Mouse (Mus musculus) megakaryocyte, embryonic 14.5 days (primary cell): ENCODE measurements around the gene Stoml1. TPM values are rescaled to one million over a fixed set of nuclear protein-coding genes. Genes with fewer than 3 reads are reported as not detected.

Source experiments
- H3K27me3 ChIP-seq: replicated peaks from 2 replicates; pipeline ENCODE3; 2012; ENCODE audit warnings: inconsistent platforms
- H3K36me3 ChIP-seq: replicated peaks from 2 replicates; pipeline ENCODE3; 2012; ENCODE audit warnings: low read length, inconsistent platforms, mixed read lengths
- H3K4me1 ChIP-seq: 2 replicates; pipeline ENCODE4 v1.6.1; 2012; ENCODE audit warnings: inconsistent platforms
- H3K4me3 ChIP-seq: replicated peaks from 2 replicates; pipeline ENCODE3; 2012; ENCODE audit warnings: moderate library complexity, mild to moderate bottlenecking, inconsistent platforms
- H3K9me3 ChIP-seq: 2 replicates; pipeline ENCODE4 v1.6.1; 2012; ENCODE audit warnings: inconsistent platforms
- FLI1 ChIP-seq: IDR thresholded peaks from 2 replicates; pipeline ENCODE4 v1.6.1; 2012; ENCODE audit warnings: low read length, inconsistent platforms, mixed read lengths
- GATA1 ChIP-seq: IDR thresholded peaks from 3 replicates; pipeline ENCODE4 v1.6.1; 2012; ENCODE audit warnings: mixed read lengths, low read length, inconsistent platforms, borderline replicate concordance
- polyA plus RNA-seq: library from polyadenylated mRNA; stranded (reverse); fragments of >175 nt; gene quantifications from 2 replicates; pipeline ENCODE4 v1.2.3, GENCODE M21; 2012; ENCODE audit warnings: low replicate concordance; ENCODE audit not compliant: insufficient read depth

The Stoml1 gene
- polyA plus RNA-seq, 1 experiment = 4.3 TPM

- peaks cover 63% of the 10 kb centered on the region for H3K27me3 ChIP-seq
- TF ChIP-seq GATA1 (no peak), FLI1 (no peak)
- H3K4me3 ChIP-seq = no peak overlapping the region
- H3K9me3 ChIP-seq = peaks cover 3% of the 10 kb centered on the region; the same call in 1 of the 2 replicates
- H3K36me3 ChIP-seq = no peaks in the 10 kb centered on the region
- H3K4me1 ChIP-seq = no peaks in the 10 kb centered on the region
Measured at GRCm38 (mm10) chr9:58297961-58298477, 45.1 kb downstream of the Stoml1 start.

DNA sequence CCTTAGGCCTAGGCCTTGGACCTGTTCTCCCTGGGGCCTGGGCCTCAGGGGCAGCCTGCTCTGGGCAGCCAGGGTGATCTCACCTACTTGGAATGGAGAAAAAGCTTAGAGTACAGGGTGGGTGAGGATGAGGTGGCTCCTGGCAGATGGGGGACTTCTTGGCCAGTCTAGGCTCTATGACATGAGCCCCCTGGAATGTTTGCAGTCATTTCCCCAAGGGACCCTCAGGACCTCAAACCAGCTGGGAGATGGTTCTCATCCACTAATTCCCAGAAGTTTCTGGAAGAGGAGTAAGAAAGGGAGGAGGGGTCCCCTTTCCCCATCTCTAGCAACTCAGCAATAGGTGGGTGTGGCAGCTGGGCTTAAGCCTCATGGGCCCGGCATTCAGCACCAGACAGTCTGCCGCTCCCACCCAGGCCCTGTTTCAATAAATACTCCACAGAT, 46.4 kb downstream of the Stoml1 start:
- Histone ChIP-seq H3K36me3 (no peaks in the 10 kb centered on the region), H3K27me3 (peaks cover 68% of the 10 kb centered on the region), H3K9me3 (peaks cover 3% of the 10 kb centered on the region; the same call in 1 of the 2 replicates), H3K4me3 (no peak overlapping the region), H3K4me1 (no peaks in the 10 kb centered on the region)
- TF ChIP-seq FLI1 = no peak
- TF ChIP-seq GATA1 = no peak

DNA sequence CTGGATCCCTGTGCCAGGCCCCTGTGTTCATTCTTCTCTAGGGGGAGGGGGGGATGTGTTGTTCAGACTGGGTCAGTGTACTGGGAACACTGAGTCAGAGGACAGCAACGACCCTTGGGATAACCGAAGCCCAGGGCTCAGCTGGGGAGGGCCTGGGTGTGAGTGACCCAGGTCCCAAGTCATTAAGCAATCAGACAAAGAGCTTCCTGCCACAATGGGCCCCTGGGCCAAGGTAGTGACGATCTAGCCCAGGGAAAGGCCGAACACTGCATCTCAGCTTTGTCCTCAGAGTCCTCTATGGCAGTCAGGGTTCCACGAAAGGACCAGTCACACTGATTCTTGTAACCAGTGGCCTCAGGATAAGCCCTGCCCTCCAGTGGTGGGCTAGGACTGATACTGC, 50.2 kb downstream of the Stoml1 start:
- H3K4me3 ChIP-seq = no peak overlapping the region
- peaks cover 3% of the 10 kb centered on the region; the same call in 1 of the 2 replicates for H3K9me3 ChIP-seq
- no peak for TF ChIP-seq FLI1
- no peak for TF ChIP-seq GATA1
- peaks cover 7% of the 10 kb centered on the region; the same call in 1 of the 2 replicates for H3K4me1 ChIP-seq
- H3K27me3 ChIP-seq = peaks cover 75% of the 10 kb centered on the region
- no peaks in the 10 kb centered on the region for H3K36me3 ChIP-seq

DNA sequence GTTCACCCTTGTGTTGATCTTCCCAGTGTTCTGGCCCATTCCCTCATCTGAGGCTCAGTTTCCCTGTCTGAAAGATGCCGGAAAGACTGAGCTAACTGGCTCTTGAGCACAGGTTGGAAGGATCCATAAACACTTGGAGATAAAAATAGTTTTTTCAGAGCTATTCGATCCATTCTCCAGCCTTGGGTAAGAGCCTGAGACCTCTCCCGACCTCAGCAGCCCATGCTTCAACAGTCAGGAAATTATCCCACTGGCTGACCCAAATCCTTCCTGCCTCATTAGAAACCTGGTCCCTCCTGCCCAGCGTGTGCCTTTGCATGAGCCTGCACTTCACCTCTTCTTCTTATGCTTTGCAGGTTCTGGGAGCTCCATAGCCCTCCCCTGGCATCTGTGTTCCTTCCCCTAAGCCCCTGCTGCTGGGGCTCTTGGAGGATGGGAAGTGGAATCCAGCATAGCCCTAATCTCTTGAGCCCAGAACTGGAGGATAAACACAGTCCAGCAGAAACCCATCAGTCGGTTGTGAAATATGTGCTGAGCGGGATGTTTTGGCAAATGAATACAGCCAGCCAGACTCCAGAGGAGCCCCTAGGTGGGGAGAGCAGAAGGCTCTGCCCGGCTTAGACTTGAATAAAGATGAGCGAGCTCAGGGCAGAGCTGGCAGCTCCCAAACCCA, 50.8 kb downstream of the Stoml1 start:
- H3K9me3 ChIP-seq = peaks cover 3% of the 10 kb centered on the region; the same call in 1 of the 2 replicates
- H3K4me1 ChIP-seq = peaks cover 7% of the 10 kb centered on the region; the same call in 1 of the 2 replicates
- H3K36me3 ChIP-seq = no peaks in the 10 kb centered on the region
- H3K27me3 ChIP-seq = peaks cover 79% of the 10 kb centered on the region
- H3K4me3 ChIP-seq = no peak overlapping the region
- no peak for TF ChIP-seq FLI1
- no peak for TF ChIP-seq GATA1

DNA sequence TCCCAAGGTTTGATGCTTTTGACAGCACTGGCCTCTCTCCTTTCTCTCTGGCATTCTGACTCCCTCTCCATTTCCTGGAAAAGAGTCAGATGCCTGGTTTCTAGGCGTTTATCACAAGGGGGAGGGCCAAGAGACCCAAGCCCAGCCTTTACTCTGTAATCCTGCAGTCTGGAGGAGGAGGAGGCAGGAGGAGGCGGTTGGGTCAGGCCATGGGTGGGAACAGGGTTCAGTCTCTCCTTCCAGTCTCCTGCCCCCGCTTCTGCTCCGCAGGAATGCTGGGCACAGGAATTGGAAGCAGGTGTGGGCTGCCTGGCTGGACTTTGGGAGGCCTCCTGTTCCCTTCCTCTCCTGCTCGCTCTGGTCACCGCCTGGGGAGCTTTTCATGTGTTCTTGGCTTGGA, 52.7 kb downstream of the Stoml1 start:
- no peaks in the 10 kb centered on the region for H3K36me3 ChIP-seq
- H3K4me3 ChIP-seq = no peak overlapping the region
- TF ChIP-seq GATA1 (no peak), FLI1 (no peak)
- peaks cover 7% of the 10 kb centered on the region; the same call in 1 of the 2 replicates for H3K4me1 ChIP-seq
- peaks cover 3% of the 10 kb centered on the region; the same call in 1 of the 2 replicates for H3K9me3 ChIP-seq
- H3K27me3 ChIP-seq = peaks cover 83% of the 10 kb centered on the region

DNA sequence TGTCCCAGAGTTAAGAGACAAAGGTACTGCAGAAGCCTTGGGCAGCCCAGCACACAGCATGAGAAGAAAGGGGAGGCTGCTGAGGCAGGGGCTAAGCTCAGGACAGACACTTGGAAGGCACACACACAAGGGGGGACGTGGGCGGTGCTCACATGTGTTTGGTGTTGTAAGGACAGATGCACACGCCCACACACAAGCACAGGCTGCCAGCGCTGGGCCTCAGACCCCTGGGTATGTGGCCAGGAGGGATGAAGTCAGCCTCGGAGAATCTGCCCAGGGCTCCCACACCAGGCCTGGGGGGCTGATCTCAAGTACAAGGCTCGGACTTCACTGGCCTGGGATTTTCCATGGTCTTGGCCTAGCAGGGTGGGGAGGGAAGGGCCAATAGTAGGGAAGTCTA, 55.4 kb downstream of the Stoml1 start:
- TF ChIP-seq FLI1 (no peak), GATA1 (no peak)
- Histone ChIP-seq H3K9me3 (peaks cover 4% of the 10 kb centered on the region; the same call in 1 of the 2 replicates), H3K27me3 (peaks cover 92% of the 10 kb centered on the region), H3K36me3 (no peaks in the 10 kb centered on the region), H3K4me1 (peaks cover 18% of the 10 kb centered on the region; the same call in 1 of the 2 replicates), H3K4me3 (no peak overlapping the region)

- TF ChIP-seq FLI1 (no peak), GATA1 (no peak)
- peaks cover 18% of the 10 kb centered on the region; the same call in 1 of the 2 replicates for H3K4me1 ChIP-seq
- H3K27me3 ChIP-seq = peaks cover 91% of the 10 kb centered on the region
- H3K4me3 ChIP-seq = no peak overlapping the region
- H3K36me3 ChIP-seq = no peaks in the 10 kb centered on the region
- peaks cover 4% of the 10 kb centered on the region; the same call in 1 of the 2 replicates for H3K9me3 ChIP-seq
Measured at GRCm38 (mm10) chr9:58310043-58310660, 57.2 kb downstream of the Stoml1 start.

DNA sequence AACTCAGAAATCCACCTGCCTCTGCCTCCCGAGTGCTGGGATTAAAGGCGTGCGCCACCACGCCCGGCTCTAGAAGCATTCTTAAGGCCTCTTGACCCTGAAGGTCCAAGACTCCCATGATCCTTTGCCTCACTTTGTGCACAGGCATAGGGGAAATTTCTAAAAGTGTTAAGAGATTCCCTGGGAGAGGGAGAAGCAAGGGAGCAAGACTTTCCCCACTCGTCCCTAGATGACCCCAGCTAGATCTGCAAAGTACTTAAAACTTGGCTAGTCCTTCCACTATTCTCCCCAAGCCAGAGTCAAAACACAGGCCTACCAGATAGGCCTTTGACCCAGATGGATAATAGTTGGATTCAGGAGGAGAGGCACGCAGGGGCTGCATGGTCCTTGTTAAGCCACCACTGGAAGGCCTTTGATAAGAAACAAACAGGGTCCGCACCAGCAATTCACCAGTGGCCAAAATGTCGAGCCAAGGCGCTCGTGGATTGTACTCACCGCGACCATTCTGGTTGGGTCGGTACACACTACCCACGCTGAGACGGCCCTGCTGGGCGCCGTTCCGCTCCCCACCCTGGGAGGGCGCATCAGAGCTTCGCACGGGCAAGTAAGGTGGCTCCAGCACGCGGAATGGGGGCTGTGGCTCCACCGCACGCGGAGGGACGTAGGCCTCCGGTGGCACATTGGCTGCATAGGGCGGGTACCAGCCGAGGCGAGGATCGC, 58.4 kb downstream of the Stoml1 start:
- Histone ChIP-seq H3K27me3 (peaks cover 91% of the 10 kb centered on the region), H3K36me3 (no peaks in the 10 kb centered on the region), H3K9me3 (peaks cover 4% of the 10 kb centered on the region; the same call in 1 of the 2 replicates), H3K4me3 (no peak overlapping the region), H3K4me1 (peaks cover 11% of the 10 kb centered on the region; the same call in 1 of the 2 replicates)
- TF ChIP-seq GATA1 (no peak), FLI1 (no peak)

Other genes with a start within 250 kb of the Stoml1 start
- 1.1 and 7.5 TPM in 2 replicates for gene Cyp11a1, start 246.8 kb upstream of the Stoml1 start, polyA plus RNA-seq
- not detected in 2 replicates for gene Stra6, start 189.4 kb upstream of the Stoml1 start, polyA plus RNA-seq
- not detected in 2 replicates for gene Ccdc33, start 134.3 kb upstream of the Stoml1 start, polyA plus RNA-seq
- 0.07 and 3.2 TPM in 2 replicates for gene Islr, start 48.9 kb upstream of the Stoml1 start, polyA plus RNA-seq
- 0.09 TPM in 1 of 2 replicates, not detected in the other for gene Islr2, start 48.8 kb upstream of the Stoml1 start, polyA plus RNA-seq
- 28.7 and 29.2 TPM in 2 replicates for gene Pml, start 3.4 kb upstream of the Stoml1 start, polyA plus RNA-seq
- gene Loxl1, start 60.0 kb downstream of the Stoml1 start, polyA plus RNA-seq = not detected in 2 replicates
- gene Tbc1d21, start 117.3 kb downstream of the Stoml1 start, polyA plus RNA-seq = not detected in 2 replicates
- gene Insyn1, start 235.4 kb downstream of the Stoml1 start, polyA plus RNA-seq = 1.3 and 2.8 TPM in 2 replicates